Mouse (Mus musculus): ENCODE data around the gene Ltn1. TPM values are rescaled to one million over a fixed set of nuclear protein-coding genes. Genes with fewer than 3 reads are reported as not detected.

The Ltn1 gene
- polyA plus RNA-seq, 1 experiment from 2014 or later: 37.3 TPM

DNA sequence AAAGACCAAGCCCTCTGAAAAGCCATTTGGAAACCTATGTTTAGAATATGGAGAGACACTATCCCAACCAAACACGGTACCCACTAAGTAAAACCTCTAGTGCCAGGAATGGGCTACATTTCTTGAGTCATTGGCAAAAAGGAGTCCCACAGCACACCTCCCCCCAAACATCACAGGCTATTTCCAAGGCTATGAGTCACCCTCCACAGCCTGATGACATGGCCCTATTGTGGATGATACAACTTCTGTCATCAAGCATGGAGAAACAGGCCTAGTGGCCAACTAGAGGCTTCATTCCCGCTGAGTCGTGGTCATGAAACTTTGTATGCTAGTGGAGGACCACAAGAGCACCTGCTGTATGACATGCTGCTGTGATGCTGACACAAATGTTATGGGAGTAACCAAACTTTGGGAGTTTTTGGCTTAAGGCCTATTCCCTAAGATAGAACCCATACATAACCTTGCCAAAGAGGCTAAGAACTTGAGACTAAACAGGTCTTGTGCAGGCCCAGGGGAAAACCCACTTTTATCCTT is 44.9 kb downstream of the Ltn1 start:
- no peak overlapping the region for H3K4me2 ChIP-seq
- H3K9me3 ChIP-seq: no peaks in the 10 kb centered on the region
- no peaks in the 10 kb centered on the region for H3K27me3 ChIP-seq
- H3K4me3 ChIP-seq (replicated peaks): no peak overlapping the region
- H3K27ac ChIP-seq: no peak overlapping the region
- no peak overlapping the region for H3K9ac ChIP-seq (replicated peaks)
- WGBS: 86% methylated on average over 3 of the region's 3 CpGs
- no peaks in the 10 kb centered on the region for H3K4me1 ChIP-seq (replicated peaks)
- no peak for ATAC-seq (ENCODE audit: insufficient number of reproducible peaks, insufficient read depth, low FRiP score, low TSS enrichment, low read depth)
- peaks cover 69% of the 10 kb centered on the region for H3K36me3 ChIP-seq

DNA sequence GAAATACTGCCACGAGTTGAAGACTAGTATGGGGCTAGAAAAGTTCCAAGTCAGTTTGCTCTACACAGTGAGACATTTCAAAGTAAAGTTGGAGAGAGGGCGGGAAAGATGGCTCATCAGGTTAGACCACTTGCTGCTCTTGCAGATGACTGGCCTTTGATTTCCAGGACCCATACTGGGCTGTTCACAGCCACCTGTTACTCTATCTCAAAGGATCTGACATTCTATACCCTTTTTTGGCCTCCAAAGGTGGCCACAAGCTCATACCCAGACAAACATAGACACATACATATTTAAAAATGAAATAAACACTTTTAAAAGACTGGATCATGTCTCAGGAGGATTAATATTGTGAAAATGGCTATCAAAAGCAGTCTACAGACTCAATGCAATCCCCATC is 48.0 kb downstream of the Ltn1 start:
- no peak overlapping the region for H3K27ac ChIP-seq
- H3K36me3 ChIP-seq: peaks cover 92% of the 10 kb centered on the region
- WGBS: 76% methylated on average over 2 of the region's 2 CpGs
- H3K27me3 ChIP-seq: no peaks in the 10 kb centered on the region
- no peaks in the 10 kb centered on the region for H3K4me1 ChIP-seq (replicated peaks)
- H3K4me3 ChIP-seq (replicated peaks): no peak overlapping the region
- H3K4me2 ChIP-seq: no peak overlapping the region
- ATAC-seq (ENCODE audit: insufficient number of reproducible peaks, insufficient read depth, low FRiP score, low TSS enrichment, low read depth): no peak
- H3K9me3 ChIP-seq: no peaks in the 10 kb centered on the region
- no peak overlapping the region for H3K9ac ChIP-seq (replicated peaks)

DNA sequence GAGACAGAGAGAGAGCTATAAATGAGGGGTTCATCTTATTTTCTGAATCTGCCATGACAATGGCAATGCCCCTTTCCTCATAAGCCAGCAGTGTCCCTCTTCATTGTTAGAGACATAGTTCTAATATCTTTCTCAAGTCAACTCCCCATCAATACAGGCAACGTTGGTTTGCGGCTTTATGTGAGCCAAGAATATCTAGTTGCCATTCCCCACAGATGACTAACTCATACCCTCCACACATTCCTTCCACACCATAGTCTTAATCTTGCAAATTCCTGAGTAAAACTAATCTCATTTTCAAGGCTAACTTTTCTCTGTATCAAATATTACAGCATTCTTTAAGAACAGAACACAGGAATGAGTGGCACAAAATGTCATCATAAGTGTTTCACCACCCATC is 49.4 kb downstream of the Ltn1 start:
- H3K4me2 ChIP-seq: no peak overlapping the region
- H3K4me1 ChIP-seq (replicated peaks): no peaks in the 10 kb centered on the region
- H3K36me3 ChIP-seq: peaks cover 87% of the 10 kb centered on the region
- H3K27me3 ChIP-seq: no peaks in the 10 kb centered on the region
- H3K9me3 ChIP-seq: no peaks in the 10 kb centered on the region
- WGBS: 98% methylated on average over 2 of the region's 2 CpGs
- H3K4me3 ChIP-seq (replicated peaks): no peak overlapping the region
- H3K9ac ChIP-seq (replicated peaks): no peak overlapping the region
- H3K27ac ChIP-seq: no peak overlapping the region
- ATAC-seq (ENCODE audit: insufficient number of reproducible peaks, insufficient read depth, low FRiP score, low TSS enrichment, low read depth): no peak

DNA sequence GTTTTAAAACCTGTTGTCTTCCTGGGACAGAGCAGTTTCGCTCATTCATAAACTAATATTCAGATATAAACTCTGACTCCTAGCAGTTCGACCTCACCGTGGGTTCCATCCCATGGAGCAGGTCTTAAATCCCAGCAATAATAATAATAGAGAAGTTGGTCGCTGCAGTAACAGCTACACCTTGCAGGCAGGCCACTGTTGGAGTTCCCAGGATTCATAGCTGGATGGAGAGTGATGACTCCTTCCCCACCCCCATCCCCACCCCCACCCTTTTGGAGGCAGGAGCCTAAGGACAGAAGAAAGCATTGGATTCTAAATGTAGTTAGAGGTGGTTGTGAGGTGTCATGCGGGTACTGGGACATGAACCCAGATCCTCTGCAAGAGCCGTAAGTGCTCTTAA is 66.0 kb downstream of the Ltn1 start:
- ATAC-seq (ENCODE audit: insufficient number of reproducible peaks, insufficient read depth, low FRiP score, low TSS enrichment, low read depth): no peak
- Histone ChIP-seq H3K27ac (0 out of 2 replicates have a peak overlapping the region, but pooled peaks have one; percentile 37), H3K4me3 (replicated peaks) (no peak overlapping the region), H3K9me3 (no peaks in the 10 kb centered on the region), H3K36me3 (peaks cover 59% of the 10 kb centered on the region), H3K4me2 (no peak overlapping the region), H3K27me3 (no peaks in the 10 kb centered on the region), H3K4me1 (replicated peaks) (peaks cover 5% of the 10 kb centered on the region; the same call in 1 of the 2 replicates), H3K9ac (replicated peaks) (no peak overlapping the region)
- 92% methylated on average over 6 of the region's 6 CpGs for WGBS

- Histone ChIP-seq H3K27me3 (no peaks in the 10 kb centered on the region), H3K4me2 (no peak overlapping the region), H3K36me3 (peaks cover 59% of the 10 kb centered on the region), H3K9me3 (no peaks in the 10 kb centered on the region), H3K4me3 (replicated peaks) (no peak overlapping the region), H3K4me1 (replicated peaks) (peaks cover 5% of the 10 kb centered on the region; the same call in 1 of the 2 replicates), H3K27ac (peak overlapping the region; percentile 37), H3K9ac (replicated peaks) (no peak overlapping the region)
- WGBS: 62% methylated on average over 10 of the region's 10 CpGs
- no peak for ATAC-seq (ENCODE audit: insufficient number of reproducible peaks, insufficient read depth, low FRiP score, low TSS enrichment, low read depth)
Observed at GRCm38 (mm10) chr16:87366035-87366434, 66.4 kb downstream of the Ltn1 start.

DNA sequence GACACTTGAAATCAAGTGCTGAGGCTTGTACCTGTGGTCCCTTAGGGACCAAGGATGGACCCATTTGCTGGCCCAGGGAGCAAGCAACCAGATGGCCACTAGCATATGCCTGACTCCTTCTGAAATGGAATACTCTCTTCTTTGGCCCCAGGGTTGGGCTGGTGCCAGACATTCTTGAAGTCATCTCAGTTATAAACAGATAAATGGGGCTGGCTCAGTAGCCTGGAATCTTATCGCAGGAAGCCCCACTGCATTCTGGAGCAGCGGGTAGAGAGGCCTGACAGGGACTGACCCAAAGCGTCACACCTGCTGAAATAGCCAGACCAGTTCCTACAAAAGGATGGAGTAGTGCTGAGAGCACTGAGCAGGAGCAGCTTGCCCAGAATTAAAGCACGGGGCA is 68.2 kb downstream of the Ltn1 start:
- Histone ChIP-seq H3K9ac (replicated peaks) (no peak overlapping the region), H3K36me3 (peaks cover 69% of the 10 kb centered on the region), H3K27ac (no peak overlapping the region), H3K9me3 (no peaks in the 10 kb centered on the region), H3K4me2 (no peak overlapping the region), H3K27me3 (no peaks in the 10 kb centered on the region), H3K4me3 (replicated peaks) (no peak overlapping the region), H3K4me1 (replicated peaks) (peaks cover 5% of the 10 kb centered on the region; the same call in 1 of the 2 replicates)
- no peak for ATAC-seq (ENCODE audit: insufficient number of reproducible peaks, insufficient read depth, low FRiP score, low TSS enrichment, low read depth)
- 91% methylated on average over 4 of the region's 4 CpGs for WGBS

- Histone ChIP-seq H3K27ac (no peak overlapping the region), H3K36me3 (peaks cover 71% of the 10 kb centered on the region), H3K4me3 (replicated peaks) (no peak overlapping the region), H3K9me3 (no peaks in the 10 kb centered on the region), H3K27me3 (no peaks in the 10 kb centered on the region), H3K9ac (replicated peaks) (no peak overlapping the region), H3K4me1 (replicated peaks) (0 out of 2 replicates have a peak, but pooled peaks cover 2% of the 10 kb centered on the region), H3K4me2 (no peak overlapping the region)
- 92% methylated on average over 6 of the region's 6 CpGs for WGBS
- ATAC-seq (ENCODE audit: insufficient number of reproducible peaks, insufficient read depth, low FRiP score, low TSS enrichment, low read depth): no peak
Observed at GRCm38 (mm10) chr16:87360096-87360495, 72.3 kb downstream of the Ltn1 start.

GRCm38 (mm10) chr16:87354748-87355147 is 77.7 kb downstream of the Ltn1 start:
- Histone ChIP-seq H3K27me3 (no peaks in the 10 kb centered on the region), H3K27ac (no peak overlapping the region), H3K4me3 (replicated peaks) (peak overlapping the region; percentile 67), H3K9me3 (no peaks in the 10 kb centered on the region), H3K36me3 (peaks cover 31% of the 10 kb centered on the region), H3K4me1 (replicated peaks) (no peaks in the 10 kb centered on the region), H3K9ac (replicated peaks) (no peak overlapping the region), H3K4me2 (peak overlapping the region; percentile 49)
- WGBS: 79% methylated on average over 7 of the region's 7 CpGs
- ATAC-seq (ENCODE audit: insufficient number of reproducible peaks, insufficient read depth, low FRiP score, low TSS enrichment, low read depth): no peak

DNA sequence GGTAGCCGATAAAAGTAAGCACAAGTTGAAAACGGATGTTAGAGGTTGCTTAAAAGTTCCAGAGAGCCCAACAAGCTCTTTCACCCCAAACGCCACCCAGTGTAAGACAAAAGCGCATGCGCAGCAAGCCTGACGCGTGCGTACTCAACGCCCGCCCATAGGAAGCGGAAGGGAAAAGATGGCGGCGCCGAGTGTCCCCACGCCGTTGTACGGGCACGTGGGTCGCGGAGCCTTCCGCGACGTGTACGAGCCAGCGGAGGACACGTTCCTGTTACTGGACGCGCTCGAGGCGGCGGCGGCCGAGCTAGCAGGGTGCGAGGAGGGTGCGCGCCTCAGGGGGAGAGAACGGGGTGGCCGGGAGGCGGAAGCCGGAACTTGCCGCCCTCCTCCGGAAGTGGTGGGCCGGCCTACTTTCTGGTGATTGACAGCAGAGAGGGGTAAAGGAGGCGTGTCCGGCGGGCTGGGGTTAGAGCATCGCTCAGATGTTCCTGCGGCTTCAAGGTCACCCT is 78.3 kb downstream of the Ltn1 start, which contains the start of gene N6amt1:
N6amt1 (plus strand) TSS at position 111 of the 509 bp plus-strand sequence.
- Histone ChIP-seq H3K36me3 (peaks cover 25% of the 10 kb centered on the region), H3K4me3 (replicated peaks) (peak within 1 kb of the TSS; percentile 67), H3K27me3 (no peaks in the 10 kb centered on the region), H3K27ac (peak within 1 kb of the TSS; percentile 92), H3K9me3 (no peaks in the 10 kb centered on the region), H3K9ac (replicated peaks) (peak within 1 kb of the TSS; percentile 71), H3K4me2 (peak within 1 kb of the TSS; percentile 49), H3K4me1 (replicated peaks) (no peaks in the 10 kb centered on the region)
- under 1% methylated on average over 48 of the region's 48 CpGs for WGBS
- ATAC-seq (ENCODE audit: insufficient number of reproducible peaks, insufficient read depth, low FRiP score, low TSS enrichment, low read depth): peak; percentile 97

DNA sequence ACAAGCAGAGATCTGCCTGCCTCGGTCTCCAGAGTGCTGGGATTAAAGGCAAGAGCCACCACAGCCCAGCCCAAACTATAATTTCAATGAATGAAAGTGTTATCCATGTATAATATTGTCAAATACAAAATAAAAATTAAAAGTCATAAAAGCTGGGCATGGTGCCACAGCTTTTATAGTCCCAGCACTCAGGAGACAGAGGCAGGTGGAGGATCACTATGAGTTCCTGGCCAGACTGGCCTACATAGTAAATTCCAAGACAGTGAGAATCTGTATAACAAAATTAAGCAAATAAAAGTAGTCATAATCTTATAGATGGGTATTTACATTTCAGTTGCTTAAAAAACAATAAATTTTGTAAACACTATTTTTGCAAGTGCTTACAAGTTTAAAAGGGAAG is 78.8 kb downstream of the Ltn1 start:
- H3K36me3 ChIP-seq: peaks cover 20% of the 10 kb centered on the region; the same call in 1 of the 2 replicates
- no peaks in the 10 kb centered on the region for H3K4me1 ChIP-seq (replicated peaks)
- peak overlapping the region; percentile 49 for H3K4me2 ChIP-seq
- H3K4me3 ChIP-seq (replicated peaks): peak overlapping the region; percentile 67; the same call in 1 of the 2 replicates
- no peaks in the 10 kb centered on the region for H3K9me3 ChIP-seq
- no peak for ATAC-seq (ENCODE audit: insufficient number of reproducible peaks, insufficient read depth, low FRiP score, low TSS enrichment, low read depth)
- WGBS: 96% methylated on average over 1 of the region's 1 CpGs
- H3K27me3 ChIP-seq: no peaks in the 10 kb centered on the region
- no peak overlapping the region for H3K9ac ChIP-seq (replicated peaks)
- H3K27ac ChIP-seq: no peak overlapping the region

DNA sequence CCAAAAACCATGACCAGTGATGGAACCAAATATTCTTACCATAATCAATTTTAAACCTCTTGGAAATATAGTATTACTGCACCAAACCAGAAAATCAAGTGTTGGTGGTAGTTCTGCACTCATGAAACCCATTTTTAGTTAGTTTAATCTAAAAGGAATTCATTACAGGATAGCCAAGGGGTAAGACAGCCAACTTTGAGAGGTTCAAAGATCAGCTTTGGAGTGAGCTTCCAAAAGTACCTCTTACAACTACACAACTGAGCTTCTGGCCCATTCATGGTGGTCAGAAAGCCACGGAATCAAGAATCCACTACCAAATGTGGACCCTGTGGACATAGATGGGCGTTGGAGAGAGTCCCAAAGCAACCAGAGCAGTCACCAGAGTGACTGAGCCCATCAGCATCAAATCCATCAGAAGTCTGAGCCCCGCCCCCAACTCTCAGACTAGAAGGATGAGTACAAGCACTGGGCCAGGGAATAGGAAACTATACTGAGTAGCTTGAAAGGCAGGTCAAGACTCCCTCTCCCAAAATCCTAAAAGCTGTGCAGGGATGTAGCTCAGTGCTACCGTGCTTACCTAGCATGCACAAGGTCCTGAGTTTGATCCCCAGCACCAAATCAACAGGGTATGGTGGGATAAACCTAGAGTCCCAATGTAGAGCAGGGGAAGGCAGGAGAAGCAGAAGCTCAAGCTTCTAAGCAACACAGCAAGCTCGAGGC is 80.9 kb downstream of the Ltn1 start:
- no peaks in the 10 kb centered on the region for H3K9me3 ChIP-seq
- no peak for ATAC-seq (ENCODE audit: insufficient number of reproducible peaks, insufficient read depth, low FRiP score, low TSS enrichment, low read depth)
- H3K4me3 ChIP-seq (replicated peaks): no peak overlapping the region
- H3K27me3 ChIP-seq: no peaks in the 10 kb centered on the region
- WGBS: 73% methylated on average over 5 of the region's 5 CpGs
- H3K36me3 ChIP-seq: peaks cover 5% of the 10 kb centered on the region; the same call in 1 of the 2 replicates
- no peak overlapping the region for H3K27ac ChIP-seq
- no peak overlapping the region for H3K4me2 ChIP-seq
- no peaks in the 10 kb centered on the region for H3K4me1 ChIP-seq (replicated peaks)
- H3K9ac ChIP-seq (replicated peaks): no peak overlapping the region

All from limb, embryonic 12.5 days (tissue).